Mouse (Mus musculus): ENCODE data around the gene Spon1.

- TF ChIP-seq POLR2A (IDR thresholded peaks at IDR 0.05; ENCODE audit: low read depth, low read length): no peak
- no peak for TF ChIP-seq CTCF (IDR thresholded peaks at IDR 0.05; ENCODE audit: extremely low read depth, insufficient read depth, insufficient read length, insufficient replicate concordance)
Measured at GRCm38 (mm10) chr7:113728926-113729325, 36.9 kb upstream of the Spon1 start.
